Mouse (Mus musculus): ENCODE measurements around the gene Slc4a11. TPM values are rescaled to one million over a fixed set of nuclear protein-coding genes. Genes with fewer than 3 reads are reported as not detected.

Slc4a11 gene
- total RNA-seq (2021): 1 to 10 TPM; 1.4 to 2.3 TPM

- intact Hi-C loops (cut with DNase I): no loop called here
- DNase-seq (ENCODE audit: low spot score in 2 of 2): peak; percentile 33
These were observed at the start of gene Slc4a11 for GRCm38 (mm10) chr2:130697153-130697810. Slc4a11 (minus strand) TSS chr2:130697519.

- intact Hi-C loops (cut with DNase I): no loop called here
- no peak for DNase-seq (ENCODE audit: low spot score in 2 of 2)
These were observed 46.3 kb upstream of the Slc4a11 start for GRCm38 (mm10) chr2:130743576-130743975.

- intact Hi-C loops (cut with DNase I): no loop called here
These were observed 42.8 kb upstream of the Slc4a11 start for GRCm38 (mm10) chr2:130740096-130740495.

DNA sequence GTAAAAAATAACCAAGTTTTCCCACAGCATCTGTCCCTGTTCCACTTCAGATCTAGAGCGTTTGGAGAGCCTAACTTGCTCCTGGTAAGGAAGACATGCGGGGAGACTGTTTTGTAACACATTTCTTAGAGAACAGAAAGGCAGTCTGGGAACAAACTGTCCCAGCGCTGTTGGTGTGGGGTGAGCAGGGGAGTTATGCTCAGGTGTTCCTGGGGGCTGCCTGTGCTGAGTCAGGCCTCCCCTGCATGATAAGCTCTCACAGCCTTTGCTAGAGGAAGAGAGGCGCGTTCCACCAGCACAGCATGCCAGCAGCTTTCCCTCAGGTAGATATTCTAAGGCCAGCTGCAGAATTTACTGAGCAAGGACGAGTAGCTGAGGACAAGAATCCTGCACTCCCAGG, 40.7 kb upstream of the Slc4a11 start:
- intact Hi-C loops (cut with DNase I): no loop called here
- DNase-seq (ENCODE audit: low spot score in 2 of 2): peak; percentile 53 to 72

More at GRCm38 (mm10) chr2:130740096-130740495, 42.8 kb upstream of the Slc4a11 start:
- DNase-seq (ENCODE audit: low spot score in 2 of 2): no peak

DNA sequence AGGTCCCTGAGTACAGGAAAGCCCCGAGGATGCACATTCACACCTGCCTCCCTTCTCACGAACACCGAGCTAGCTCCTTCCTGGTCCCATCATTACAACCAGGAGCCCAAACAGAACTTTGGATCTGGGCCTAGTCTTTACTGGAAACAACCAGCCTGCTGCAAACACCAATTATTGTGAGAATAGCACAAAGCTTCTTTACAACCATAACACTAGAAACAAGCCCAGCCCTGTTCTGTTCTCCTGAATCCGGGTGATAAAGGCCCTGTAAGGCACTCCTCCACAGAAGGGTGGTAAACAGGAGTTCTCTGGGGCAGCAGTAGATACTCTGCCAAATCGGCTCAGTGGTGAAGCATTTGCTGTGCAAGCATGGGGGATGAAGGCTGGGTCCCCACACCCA, 38.0 kb upstream of the Slc4a11 start:
- DNase-seq (ENCODE audit: low spot score in 2 of 2): no peak
- intact Hi-C loops (cut with DNase I): no loop called here

DNA sequence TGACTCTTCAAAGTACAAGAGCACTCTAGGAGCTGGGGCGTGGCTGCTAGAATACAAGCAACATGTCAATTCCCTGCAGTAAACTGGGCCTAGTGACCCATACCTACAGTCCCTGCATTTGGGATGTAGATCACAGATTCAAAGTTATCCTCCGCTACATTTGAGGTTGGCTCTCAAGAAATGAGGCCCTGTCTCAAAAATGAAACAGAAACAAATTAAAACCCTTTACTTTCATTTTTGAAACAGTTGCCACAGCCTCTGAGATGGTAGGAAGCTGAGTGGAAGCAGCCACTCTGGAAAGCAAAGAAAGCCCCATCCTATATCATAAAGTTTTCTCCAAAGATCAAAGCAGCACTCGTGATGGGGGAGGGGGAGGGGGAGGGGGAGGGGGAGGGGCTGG, 36.1 kb upstream of the Slc4a11 start:
- no peak for DNase-seq (ENCODE audit: low spot score in 2 of 2)
- intact Hi-C loops (cut with DNase I): no loop called here

DNA sequence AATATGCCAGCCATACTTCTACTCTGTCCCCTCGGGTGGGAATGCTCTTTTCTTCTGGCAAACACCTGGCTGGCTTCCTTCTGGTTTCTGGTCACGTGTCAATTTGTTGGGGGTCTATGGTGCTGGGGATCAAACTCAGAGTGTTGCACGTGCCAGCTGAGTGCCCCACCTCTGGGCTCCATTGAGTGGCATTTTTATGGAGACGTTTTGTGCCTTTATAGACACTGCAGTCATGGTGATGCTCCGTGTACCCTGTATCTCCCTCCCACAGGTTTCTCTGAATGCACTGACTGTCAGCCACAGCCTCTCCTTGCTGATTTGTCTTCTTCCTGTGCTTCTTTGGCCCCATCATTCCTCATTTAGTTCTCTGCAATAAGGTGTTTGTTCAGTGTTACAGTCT, 34.5 kb upstream of the Slc4a11 start:
- intact Hi-C loops (cut with DNase I): no loop called here

GRCm38 (mm10) chr2:130730746-130731145, 33.4 kb upstream of the Slc4a11 start:
- intact Hi-C loops (cut with DNase I): no loop called here
- no peak for DNase-seq (ENCODE audit: low spot score in 2 of 2)

More for the DNA sequence above, 34.5 kb upstream of the Slc4a11 start:
- no peak for DNase-seq (ENCODE audit: low spot score in 2 of 2)

- DNase-seq (ENCODE audit: low spot score in 2 of 2): peak; percentile 28 to 34
- intact Hi-C loops (cut with DNase I): no loop called here
These were observed 31.7 kb upstream of the Slc4a11 start for GRCm38 (mm10) chr2:130728906-130729585.

DNA sequence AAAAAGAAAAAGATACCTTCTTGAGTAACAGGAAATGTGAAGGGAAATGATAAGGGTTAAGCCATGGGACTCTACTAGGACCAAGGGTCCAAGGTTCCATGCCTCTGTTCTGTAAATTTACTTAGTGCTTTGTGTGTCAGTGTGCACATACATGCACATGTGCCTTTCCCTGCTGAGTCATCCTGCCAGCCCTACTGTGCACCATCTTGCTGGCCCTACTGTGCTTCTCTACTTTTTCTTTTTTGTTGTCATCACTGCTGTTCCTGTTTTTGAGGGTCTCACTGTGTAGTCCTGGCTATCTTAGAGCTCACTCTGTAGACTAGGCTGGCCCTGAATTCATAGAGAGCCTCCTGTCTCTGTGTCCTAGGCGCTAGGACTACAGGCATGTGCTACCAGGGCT, 30.4 kb upstream of the Slc4a11 start:
- intact Hi-C loops (cut with DNase I): no loop called here
- no peak for DNase-seq (ENCODE audit: low spot score in 2 of 2)

- intact Hi-C loops (cut with DNase I): no loop called here
- no peak for DNase-seq (ENCODE audit: low spot score in 2 of 2)
These were observed 27.1 kb upstream of the Slc4a11 start for GRCm38 (mm10) chr2:130724369-130724768.

GRCm38 (mm10) chr2:130717951-130718350, 20.6 kb upstream of the Slc4a11 start:
- intact Hi-C loops (cut with DNase I): no loop called here
- no peak for DNase-seq (ENCODE audit: low spot score in 2 of 2)

GRCm38 (mm10) chr2:130707057-130707456, 9.7 kb upstream of the Slc4a11 start:
- intact Hi-C loops (cut with DNase I): no loop called here
- no peak for DNase-seq (ENCODE audit: low spot score in 2 of 2)

DNA sequence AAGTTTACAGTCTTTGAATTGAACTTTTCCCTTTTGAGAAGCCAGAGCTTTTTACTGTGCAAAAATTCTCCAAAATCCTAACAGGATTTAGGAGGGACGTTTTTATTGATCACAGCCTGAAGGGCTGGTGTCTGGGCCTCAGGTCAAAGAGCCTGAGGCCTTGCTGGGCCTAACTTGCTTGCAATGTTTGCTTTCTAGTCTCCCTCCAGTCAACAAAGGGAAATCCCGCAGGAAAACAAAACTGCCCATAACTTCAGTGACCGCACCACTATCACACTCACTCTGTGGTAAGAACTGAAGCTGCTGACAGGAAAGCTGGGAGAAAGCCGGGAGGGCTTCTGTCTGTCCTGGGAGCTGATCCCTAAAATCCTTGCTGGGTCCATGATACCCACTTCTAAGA, 9.3 kb upstream of the Slc4a11 start:
- intact Hi-C loops (cut with DNase I): no loop called here
- no peak for DNase-seq (ENCODE audit: low spot score in 2 of 2)

- DNase-seq (ENCODE audit: low spot score in 2 of 2): no peak
- intact Hi-C loops (cut with DNase I): no loop called here
These were observed 7.9 kb upstream of the Slc4a11 start for GRCm38 (mm10) chr2:130705178-130705577.

- intact Hi-C loops (cut with DNase I): no loop called here
- DNase-seq (ENCODE audit: low spot score in 2 of 2): no peak
These were observed 7.0 kb upstream of the Slc4a11 start for GRCm38 (mm10) chr2:130704040-130705001.

DNA sequence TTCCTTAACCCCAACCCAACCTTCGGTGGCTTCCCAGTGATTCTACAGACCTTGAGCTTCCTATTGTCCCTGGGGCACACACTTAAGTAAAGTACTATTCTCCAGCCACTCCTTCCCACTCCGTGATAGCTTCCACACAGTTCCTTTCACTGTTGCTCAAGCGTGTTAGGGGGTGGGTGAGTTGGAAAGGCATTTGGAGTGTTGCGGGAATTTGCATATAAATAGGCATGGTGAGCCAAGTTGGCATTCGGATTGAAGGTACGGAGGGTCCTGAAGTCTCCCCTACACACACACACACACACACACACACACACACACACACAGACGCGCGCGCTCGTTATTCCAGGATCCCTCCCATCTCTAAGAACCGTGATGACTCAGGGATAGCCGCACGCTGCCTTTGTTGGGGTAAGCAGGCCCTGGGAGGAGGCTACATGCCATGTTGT, 525 bp upstream of the Slc4a11 start:
- intact Hi-C loops (cut with DNase I): no loop called here
- DNase-seq (ENCODE audit: low spot score in 2 of 2): peak; percentile 28 to 32

GRCm38 (mm10) chr2:130696700-130697152, 593 bp downstream of the Slc4a11 start:
- intact Hi-C loops (cut with DNase I): no loop called here
- no peak for DNase-seq (ENCODE audit: low spot score in 2 of 2)

DNA sequence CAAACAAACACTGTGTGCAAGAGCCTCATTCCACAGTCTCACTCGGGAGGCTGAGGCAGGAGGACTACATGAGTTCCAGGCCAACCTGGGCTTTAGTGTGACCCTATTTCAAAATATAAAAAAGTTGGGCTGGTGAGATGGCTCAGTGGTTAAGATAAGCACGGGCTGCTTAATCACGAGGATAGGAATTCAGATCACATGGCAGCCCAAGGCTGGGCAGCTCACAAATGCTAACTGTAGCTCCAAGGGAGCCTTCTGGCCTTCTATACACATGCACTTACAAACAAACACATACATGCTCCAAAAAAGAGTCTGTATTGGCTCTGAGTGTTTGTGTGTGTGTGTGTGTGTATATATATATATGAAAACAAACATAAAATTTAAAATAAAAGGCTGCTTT, 3.8 kb downstream of the Slc4a11 start:
- no peak for DNase-seq (ENCODE audit: low spot score in 2 of 2)
- intact Hi-C loops (cut with DNase I): no loop called here

DNA sequence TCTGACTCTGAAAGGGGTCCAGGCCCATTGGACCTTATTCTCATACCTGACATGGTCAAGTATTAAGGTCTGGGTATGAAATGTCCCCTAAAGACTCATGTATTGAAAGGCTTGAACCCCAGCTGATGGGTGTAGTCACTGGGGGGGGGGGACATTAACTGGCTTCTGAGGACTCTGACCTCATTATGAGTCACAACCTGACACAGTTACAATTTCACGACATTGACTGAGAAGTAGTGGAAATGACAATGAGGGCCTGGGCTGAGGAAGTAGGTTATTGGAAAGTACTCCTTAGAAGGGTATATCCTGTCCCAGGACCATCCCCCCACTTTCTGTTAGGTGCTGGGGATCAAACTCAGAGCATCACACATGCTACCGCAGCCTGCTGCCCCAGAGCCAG, 8.3 kb downstream of the Slc4a11 start:
- DNase-seq (ENCODE audit: low spot score in 2 of 2): no peak

More for the DNA sequence above, 8.3 kb downstream of the Slc4a11 start:
- intact Hi-C loops (cut with DNase I): no loop called here

Measured in left cerebral cortex, postnatal 36 days (tissue).